Mouse (Mus musculus): ENCODE measurements at regions not wholly inside any gene's neighbourhood (a gene's known extent, or its start where the extent isn't known, plus 50 kb on each side); places are given as distances from the start of the nearest gene placed in this dataset.

GRCm38 (mm10) chr11:44156081-44156480 lies 243.8 kb upstream of the Il12b start:
- no peak for DNase-seq (ENCODE audit: low spot score in 2 of 2)

- no peak for DNase-seq (ENCODE audit: low spot score in 2 of 2)
Measured at GRCm38 (mm10) chr11:44156490-44157345, 243.1 kb upstream of the Il12b start.

GRCm38 (mm10) chr11:44158236-44158635 lies 241.6 kb upstream of the Il12b start:
- DNase-seq (ENCODE audit: low spot score in 2 of 2), result no peak

GRCm38 (mm10) chr11:44161734-44162418 lies 238.0 kb upstream of the Il12b start:
- no peak for DNase-seq (ENCODE audit: low spot score in 2 of 2)

- no peak for DNase-seq (ENCODE audit: low spot score in 2 of 2)
Measured at GRCm38 (mm10) chr11:44163049-44163448, 236.8 kb upstream of the Il12b start.

GRCm38 (mm10) chr11:44163748-44164147 lies 236.1 kb upstream of the Il12b start:
- DNase-seq (ENCODE audit: low spot score in 2 of 2), result no peak

GRCm38 (mm10) chr11:44164186-44164585 lies 235.7 kb upstream of the Il12b start:
- DNase-seq (ENCODE audit: low spot score in 2 of 2), result no peak

- DNase-seq (ENCODE audit: low spot score in 2 of 2), result no peak
Measured at GRCm38 (mm10) chr11:44167724-44168500, 232.0 kb upstream of the Il12b start.

- no peak for DNase-seq (ENCODE audit: low spot score in 2 of 2)
Measured at GRCm38 (mm10) chr11:44172478-44172877, 227.4 kb upstream of the Il12b start.

- no peak for DNase-seq (ENCODE audit: low spot score in 2 of 2)
Measured at GRCm38 (mm10) chr11:44173196-44173595, 226.7 kb upstream of the Il12b start.

- DNase-seq (ENCODE audit: low spot score in 2 of 2), result no peak
Measured at GRCm38 (mm10) chr11:44174548-44174947, 225.3 kb upstream of the Il12b start.

- DNase-seq (ENCODE audit: low spot score in 2 of 2), result no peak
Measured at GRCm38 (mm10) chr11:44179711-44180110, 220.2 kb upstream of the Il12b start.

- DNase-seq (ENCODE audit: low spot score in 2 of 2), result no peak
Measured at GRCm38 (mm10) chr11:44183823-44184222, 216.0 kb upstream of the Il12b start.

- no peak for DNase-seq (ENCODE audit: low spot score in 2 of 2)
Measured at GRCm38 (mm10) chr11:44185218-44185890, 214.5 kb upstream of the Il12b start.

GRCm38 (mm10) chr11:44188202-44188601 lies 211.7 kb upstream of the Il12b start:
- no peak for DNase-seq (ENCODE audit: low spot score in 2 of 2)

- DNase-seq (ENCODE audit: low spot score in 2 of 2), result no peak
Measured at GRCm38 (mm10) chr11:44193806-44194205, 206.1 kb upstream of the Il12b start.

GRCm38 (mm10) chr11:44202716-44203115 lies 197.1 kb upstream of the Il12b start:
- DNase-seq (ENCODE audit: low spot score in 2 of 2), result no peak

- no peak for DNase-seq (ENCODE audit: low spot score in 2 of 2)
Measured at GRCm38 (mm10) chr11:44204384-44204783, 195.5 kb upstream of the Il12b start.

- DNase-seq (ENCODE audit: low spot score in 2 of 2), result no peak
Measured at GRCm38 (mm10) chr11:44206866-44207265, 193.0 kb upstream of the Il12b start.

GRCm38 (mm10) chr11:44211871-44212441 lies 187.9 kb upstream of the Il12b start:
- DNase-seq (ENCODE audit: low spot score in 2 of 2), result peak in 1 of 2 experiments; percentile 20

- DNase-seq (ENCODE audit: low spot score in 2 of 2), result no peak
Measured at GRCm38 (mm10) chr11:44214095-44214494, 185.8 kb upstream of the Il12b start.
